Mouse (Mus musculus): ENCODE results near the gene Phb2. TPM values are rescaled to one million over a fixed set of nuclear protein-coding genes. Genes with fewer than 3 reads are reported as not detected.

Phb2 gene
- polyA plus RNA-seq, 1 experiment = 19.9 TPM

GRCm38 (mm10) chr6:124716864-124717490 lies 4.8 kb downstream of the Phb2 start:
- no peaks in the 10 kb centered on the region for H3K9me3 ChIP-seq (ENCODE audit: control insufficient read depth, low read length)
- H3K27me3 ChIP-seq (ENCODE audit: control insufficient read depth) = no peaks in the 10 kb centered on the region
- no peak overlapping the region for H3K4me3 ChIP-seq (replicated peaks)
- TF ChIP-seq GATA1 (IDR thresholded peaks at IDR 0.05; ENCODE audit: low read length) (no peak), TAL1 (IDR thresholded peaks at IDR 0.05; ENCODE audit: low read length) (no peak)
- H3K36me3 ChIP-seq (ENCODE audit: control insufficient read depth) = peaks cover 56% of the 10 kb centered on the region
- peaks cover 72% of the 10 kb centered on the region for H3K4me1 ChIP-seq (ENCODE audit: control insufficient read depth)

DNA sequence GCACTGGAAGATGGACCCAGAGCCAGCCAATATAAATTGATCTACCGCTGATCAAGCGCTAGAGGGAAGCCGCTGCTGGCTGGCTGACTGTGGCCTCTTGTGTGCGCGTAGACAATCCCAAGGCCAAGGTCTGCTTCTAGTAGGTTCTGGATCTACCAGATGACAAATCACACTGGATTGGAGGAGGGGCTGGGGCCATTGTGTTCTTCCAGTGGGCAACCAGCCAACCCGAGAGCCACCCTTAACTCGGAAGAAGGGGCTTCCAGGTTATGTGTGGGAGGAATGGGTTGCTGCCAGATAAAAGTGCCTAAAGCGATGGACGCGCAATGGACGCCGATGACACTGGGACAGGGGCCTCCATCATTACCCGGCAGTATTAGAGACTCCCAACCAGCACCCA lies 5.8 kb downstream of the Phb2 start:
- Histone ChIP-seq H3K4me1 (ENCODE audit: control insufficient read depth) (peaks cover 67% of the 10 kb centered on the region), H3K27me3 (ENCODE audit: control insufficient read depth) (no peaks in the 10 kb centered on the region), H3K36me3 (ENCODE audit: control insufficient read depth) (peaks cover 56% of the 10 kb centered on the region), H3K4me3 (replicated peaks) (no peak overlapping the region), H3K9me3 (ENCODE audit: control insufficient read depth, low read length) (no peaks in the 10 kb centered on the region)
- TF ChIP-seq TAL1 (IDR thresholded peaks at IDR 0.05; ENCODE audit: low read length) = no peak
- no peak for TF ChIP-seq GATA1 (IDR thresholded peaks at IDR 0.05; ENCODE audit: low read length)

GRCm38 (mm10) chr6:124718703-124719102 lies 6.6 kb downstream of the Phb2 start:
- Histone ChIP-seq H3K36me3 (ENCODE audit: control insufficient read depth) (peaks cover 52% of the 10 kb centered on the region), H3K4me3 (replicated peaks) (no peak overlapping the region), H3K9me3 (ENCODE audit: control insufficient read depth, low read length) (no peaks in the 10 kb centered on the region), H3K4me1 (ENCODE audit: control insufficient read depth) (peaks cover 64% of the 10 kb centered on the region), H3K27me3 (ENCODE audit: control insufficient read depth) (no peaks in the 10 kb centered on the region)
- TF ChIP-seq TAL1 (IDR thresholded peaks at IDR 0.05; ENCODE audit: low read length) = no peak
- no peak for TF ChIP-seq GATA1 (IDR thresholded peaks at IDR 0.05; ENCODE audit: low read length)

- TF ChIP-seq GATA1 (IDR thresholded peaks at IDR 0.05; ENCODE audit: low read length) (no peak), TAL1 (IDR thresholded peaks at IDR 0.05; ENCODE audit: low read length) (no peak)
- H3K27me3 ChIP-seq (ENCODE audit: control insufficient read depth) = no peaks in the 10 kb centered on the region
- peaks cover 47% of the 10 kb centered on the region for H3K36me3 ChIP-seq (ENCODE audit: control insufficient read depth)
- peaks cover 60% of the 10 kb centered on the region for H3K4me1 ChIP-seq (ENCODE audit: control insufficient read depth)
- no peaks in the 10 kb centered on the region for H3K9me3 ChIP-seq (ENCODE audit: control insufficient read depth, low read length)
- H3K4me3 ChIP-seq (replicated peaks) = peak overlapping the region; percentile 19
Observed at GRCm38 (mm10) chr6:124719354-124719978, 7.3 kb downstream of the Phb2 start.

GRCm38 (mm10) chr6:124720904-124721303 lies 8.8 kb downstream of the Phb2 start:
- H3K36me3 ChIP-seq (ENCODE audit: control insufficient read depth) = peaks cover 38% of the 10 kb centered on the region
- no peak for TF ChIP-seq GATA1 (IDR thresholded peaks at IDR 0.05; ENCODE audit: low read length)
- no peak for TF ChIP-seq TAL1 (IDR thresholded peaks at IDR 0.05; ENCODE audit: low read length)
- H3K9me3 ChIP-seq (ENCODE audit: control insufficient read depth, low read length) = no peaks in the 10 kb centered on the region
- no peak overlapping the region for H3K4me3 ChIP-seq (replicated peaks)
- H3K4me1 ChIP-seq (ENCODE audit: control insufficient read depth) = peaks cover 63% of the 10 kb centered on the region
- H3K27me3 ChIP-seq (ENCODE audit: control insufficient read depth) = no peaks in the 10 kb centered on the region

DNA sequence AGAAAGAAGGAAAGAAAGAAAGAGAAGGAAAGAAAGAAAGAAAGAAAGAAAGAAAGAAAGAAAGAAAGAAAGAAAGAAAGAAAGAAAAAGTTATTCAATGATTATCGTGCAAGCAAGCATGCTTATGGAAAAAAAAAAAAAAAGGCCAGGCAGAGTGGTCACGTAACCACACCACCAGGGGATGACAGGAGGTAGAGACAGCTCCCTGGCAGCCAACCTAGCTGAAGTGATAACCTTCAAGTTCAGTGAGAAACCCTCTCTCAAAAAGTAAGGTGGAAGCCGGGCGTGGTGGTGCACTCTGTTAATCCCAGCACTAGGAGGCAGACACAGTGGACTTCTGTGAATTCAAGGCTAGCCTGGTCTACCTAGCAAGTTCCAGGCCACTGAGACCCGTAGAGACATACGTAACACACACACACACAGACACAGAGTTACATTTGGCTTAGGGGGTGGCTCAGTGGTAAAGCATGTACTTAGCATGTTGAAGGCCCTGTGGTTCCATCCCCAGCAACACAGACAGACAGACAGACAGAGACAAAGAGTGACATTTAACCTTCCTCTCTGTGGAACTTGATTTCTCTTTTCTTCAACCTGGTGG lies 10.8 kb downstream of the Phb2 start:
- H3K4me1 ChIP-seq (ENCODE audit: control insufficient read depth) = peaks cover 62% of the 10 kb centered on the region
- peaks cover 21% of the 10 kb centered on the region for H3K36me3 ChIP-seq (ENCODE audit: control insufficient read depth)
- TF ChIP-seq TAL1 (IDR thresholded peaks at IDR 0.05; ENCODE audit: low read length) (no peak), GATA1 (IDR thresholded peaks at IDR 0.05; ENCODE audit: low read length) (no peak)
- H3K9me3 ChIP-seq (ENCODE audit: control insufficient read depth, low read length) = no peaks in the 10 kb centered on the region
- H3K27me3 ChIP-seq (ENCODE audit: control insufficient read depth) = no peaks in the 10 kb centered on the region
- no peak overlapping the region for H3K4me3 ChIP-seq (replicated peaks)

DNA sequence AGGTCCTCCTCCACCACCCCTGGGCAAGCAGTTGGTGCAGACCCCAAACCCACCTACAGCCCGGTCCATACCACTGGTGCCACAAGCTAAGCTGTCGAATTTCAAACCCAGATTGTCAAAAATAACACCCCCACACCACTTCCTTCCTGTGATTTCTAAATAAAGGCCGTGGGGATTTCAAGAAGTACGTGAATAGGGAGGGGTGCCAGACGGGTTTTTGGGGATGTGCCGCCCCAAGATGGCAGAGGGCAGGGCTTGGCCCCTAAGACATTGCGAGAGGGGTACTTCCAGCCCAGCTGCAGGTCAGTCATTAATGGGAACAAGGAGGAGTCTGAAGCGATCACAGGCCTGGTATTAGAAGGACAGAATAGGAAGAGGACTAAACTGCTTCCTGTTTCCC lies 11.4 kb downstream of the Phb2 start:
- Histone ChIP-seq H3K9me3 (ENCODE audit: control insufficient read depth, low read length) (no peaks in the 10 kb centered on the region), H3K4me1 (ENCODE audit: control insufficient read depth) (peaks cover 56% of the 10 kb centered on the region), H3K4me3 (replicated peaks) (no peak overlapping the region), H3K27me3 (ENCODE audit: control insufficient read depth) (no peaks in the 10 kb centered on the region), H3K36me3 (ENCODE audit: control insufficient read depth) (peaks cover 18% of the 10 kb centered on the region)
- TF ChIP-seq GATA1 (IDR thresholded peaks at IDR 0.05; ENCODE audit: low read length) = no peak
- TF ChIP-seq TAL1 (IDR thresholded peaks at IDR 0.05; ENCODE audit: low read length) = no peak

- TF ChIP-seq GATA1 (IDR thresholded peaks at IDR 0.05; ENCODE audit: low read length) (no peak), TAL1 (IDR thresholded peaks at IDR 0.05; ENCODE audit: low read length) (no peak)
- Histone ChIP-seq H3K4me1 (ENCODE audit: control insufficient read depth) (peaks cover 47% of the 10 kb centered on the region), H3K36me3 (ENCODE audit: control insufficient read depth) (peaks cover 16% of the 10 kb centered on the region), H3K4me3 (replicated peaks) (no peak overlapping the region), H3K27me3 (ENCODE audit: control insufficient read depth) (no peaks in the 10 kb centered on the region), H3K9me3 (ENCODE audit: control insufficient read depth, low read length) (no peaks in the 10 kb centered on the region)
Observed at GRCm38 (mm10) chr6:124724472-124724871, 12.3 kb downstream of the Phb2 start.

- Histone ChIP-seq H3K4me1 (ENCODE audit: control insufficient read depth) (peaks cover 38% of the 10 kb centered on the region), H3K36me3 (ENCODE audit: control insufficient read depth) (peaks cover 14% of the 10 kb centered on the region)
Observed at GRCm38 (mm10) chr6:124728621-124729020, 16.5 kb downstream of the Phb2 start.

More at GRCm38 (mm10) chr6:124728621-124729020, 16.5 kb downstream of the Phb2 start:
- Histone ChIP-seq H3K9me3 (ENCODE audit: control insufficient read depth, low read length) (no peaks in the 10 kb centered on the region), H3K4me3 (replicated peaks) (no peak overlapping the region), H3K27me3 (ENCODE audit: control insufficient read depth) (no peaks in the 10 kb centered on the region)
- TF ChIP-seq TAL1 (IDR thresholded peaks at IDR 0.05; ENCODE audit: low read length) (no peak), GATA1 (IDR thresholded peaks at IDR 0.05; ENCODE audit: low read length) (no peak)
